Mouse (Mus musculus): ENCODE data around the gene Gm45717.
"Not testable (repeated sequence)": the region's sequence is repeated elsewhere in the genome, so short reads cannot be mapped to it uniquely, and the experiment has no call there.

Gm45717 gene

DNA sequence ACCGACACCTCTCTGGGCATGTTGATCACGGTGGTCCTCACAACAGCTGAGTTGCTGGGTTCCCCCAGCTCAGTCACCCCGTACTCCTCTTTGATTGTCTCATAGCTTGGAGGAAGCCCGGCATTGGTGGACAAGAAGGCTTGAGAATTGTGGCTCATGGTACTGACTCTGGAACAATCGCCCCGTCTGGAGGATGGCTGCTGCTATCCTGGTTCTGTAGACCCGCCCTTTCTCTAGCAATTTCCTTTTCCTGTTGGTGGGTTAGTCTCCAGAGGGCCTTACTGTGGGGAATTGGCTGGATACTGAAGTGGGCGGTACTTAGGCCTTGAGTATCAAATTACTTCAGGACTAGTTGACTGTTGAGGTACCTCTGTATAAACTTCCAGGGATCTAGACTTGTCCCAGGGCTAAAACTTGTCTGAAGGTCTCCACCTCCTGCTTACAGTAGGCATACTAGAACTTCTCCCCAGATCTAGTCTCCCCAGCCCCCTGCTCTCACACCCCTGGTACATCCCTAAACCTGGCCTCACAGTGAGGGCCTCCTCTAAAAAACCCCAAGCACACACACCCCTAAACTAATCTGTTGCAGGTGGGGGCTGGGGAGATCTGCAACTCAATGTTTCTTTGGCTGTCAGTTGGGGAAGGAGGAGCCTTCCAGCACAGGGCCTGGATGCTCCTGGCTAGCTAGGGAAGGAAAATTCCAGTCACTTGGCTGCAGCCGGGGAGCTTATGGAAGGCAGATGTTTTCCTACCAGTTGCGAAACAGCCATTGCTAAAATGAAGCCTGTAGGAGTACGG lies at the start of gene Gm45717, which contains the start of gene Ifitm2:
TSS of gene Gm45717 (minus strand) at position 180 of the 798 bp plus-strand sequence.
TSS of gene Ifitm2 (minus strand) at position 230 of the 798 bp plus-strand sequence.
- DNase-seq: no peak

DNA sequence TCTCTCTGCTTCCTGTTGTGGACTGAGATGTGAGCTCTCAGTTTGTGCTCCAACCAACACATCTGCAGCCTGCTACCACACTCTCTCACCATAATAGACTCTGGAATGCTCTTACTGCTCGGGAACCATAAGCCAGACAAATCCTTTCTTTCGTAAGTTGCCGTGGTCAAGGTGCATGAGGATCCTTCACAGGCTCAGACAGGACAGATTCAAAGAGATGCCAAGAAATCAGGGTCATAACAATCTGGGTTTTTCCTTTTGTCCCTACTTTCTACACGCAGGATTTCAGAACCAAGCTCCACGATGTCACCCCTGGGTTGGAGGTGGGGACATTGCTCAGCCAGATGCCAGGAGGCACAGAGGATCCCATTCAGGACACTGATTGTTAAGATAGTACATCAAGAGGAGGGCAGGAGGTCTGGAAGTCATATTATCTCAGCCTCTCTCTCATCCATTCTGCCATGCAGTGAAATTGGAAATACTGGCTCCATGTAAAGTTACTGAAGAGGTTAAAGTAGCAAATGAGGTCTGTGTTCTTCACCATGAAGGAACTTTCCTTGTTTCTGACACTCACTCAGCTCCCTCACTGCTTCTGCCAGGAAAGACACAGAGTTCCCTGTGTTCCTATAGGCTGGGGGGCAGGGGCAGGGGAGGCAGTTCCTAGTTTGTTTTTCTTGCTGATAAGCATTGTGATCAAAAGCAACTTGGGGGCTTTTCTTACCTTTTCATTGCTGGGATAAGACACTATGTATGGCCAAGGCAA lies 47.7 kb upstream of the Gm45717 start:
- no peak for DNase-seq

DNA sequence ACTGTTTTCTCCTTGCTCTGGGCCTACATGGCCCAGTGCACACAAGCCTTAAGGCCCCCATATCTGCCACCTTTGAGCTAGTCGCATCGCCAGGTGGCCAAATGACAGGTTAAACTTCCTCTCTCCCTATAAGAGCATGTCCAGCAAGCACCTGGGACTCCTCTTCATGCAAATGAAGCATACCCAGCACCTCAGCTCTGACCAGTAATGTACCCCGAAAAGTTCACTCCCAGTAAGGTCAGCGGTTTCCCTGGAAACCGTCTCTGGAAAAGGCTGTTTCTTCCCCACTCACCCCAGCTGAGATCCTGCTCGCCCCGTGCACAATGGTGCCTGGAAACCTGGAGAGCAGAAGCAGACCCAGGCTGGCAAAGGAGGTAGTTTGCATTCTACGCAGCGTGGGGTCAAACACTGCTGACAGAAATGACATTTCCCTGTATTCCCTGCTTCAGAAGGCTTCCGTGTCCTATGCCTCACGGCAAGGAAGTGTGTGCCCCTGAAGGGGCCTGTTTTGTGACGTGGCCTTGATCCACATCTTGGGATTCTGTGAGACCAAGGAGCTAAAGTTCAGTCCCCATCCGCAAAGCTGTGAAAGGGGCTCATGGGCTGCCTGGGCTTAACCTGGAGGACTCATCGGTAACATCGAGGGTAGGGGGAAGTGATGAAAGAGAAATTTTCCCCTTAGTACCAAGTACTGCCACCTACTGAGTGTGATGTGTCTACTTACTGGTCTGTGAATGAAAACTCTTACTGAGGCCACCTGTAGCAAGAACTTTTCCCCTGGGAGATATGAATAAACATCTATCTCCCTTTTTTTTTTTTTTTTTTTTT lies 45.4 kb upstream of the Gm45717 start:
- DNase-seq: no peak

DNA sequence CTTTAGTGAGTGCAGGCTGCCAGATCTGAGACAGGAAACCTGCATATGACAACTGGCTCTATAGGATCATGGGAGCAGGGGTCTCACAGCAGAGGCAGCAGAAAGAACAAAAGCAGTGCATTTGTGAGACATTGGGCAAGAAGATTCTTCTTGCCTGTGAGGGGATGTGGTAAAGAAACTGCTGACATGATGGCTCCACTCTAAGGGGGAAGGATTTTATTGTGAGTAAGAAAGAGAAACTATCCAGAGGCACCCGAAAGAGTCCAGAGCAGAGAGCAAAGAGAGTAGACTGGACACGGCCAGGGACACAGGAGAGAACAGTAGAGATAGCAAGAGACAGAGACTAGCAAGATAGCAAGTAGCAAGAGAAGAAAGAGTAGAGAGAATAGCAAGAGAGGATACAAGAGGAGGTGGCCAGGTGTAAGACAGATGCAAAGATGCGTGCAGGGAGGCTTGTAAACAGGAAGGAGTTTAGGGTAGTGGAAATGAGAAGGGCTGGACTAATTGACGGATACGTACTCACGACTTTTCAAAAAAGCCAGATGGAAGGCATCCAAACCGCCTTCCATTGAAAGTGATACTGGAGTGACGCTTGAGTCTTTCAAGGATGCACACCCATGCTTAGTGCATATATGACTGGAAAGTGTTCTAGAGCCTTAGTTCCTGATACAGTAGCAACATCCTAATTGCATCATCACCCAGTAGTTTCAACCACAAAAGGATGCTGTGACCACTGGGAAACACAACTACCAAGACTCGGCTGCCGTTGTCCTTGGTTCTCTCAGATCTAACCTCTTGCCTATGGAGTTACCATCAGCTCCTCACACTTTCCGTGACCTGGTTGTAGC lies 43.3 kb upstream of the Gm45717 start:
- no peak for DNase-seq

DNA sequence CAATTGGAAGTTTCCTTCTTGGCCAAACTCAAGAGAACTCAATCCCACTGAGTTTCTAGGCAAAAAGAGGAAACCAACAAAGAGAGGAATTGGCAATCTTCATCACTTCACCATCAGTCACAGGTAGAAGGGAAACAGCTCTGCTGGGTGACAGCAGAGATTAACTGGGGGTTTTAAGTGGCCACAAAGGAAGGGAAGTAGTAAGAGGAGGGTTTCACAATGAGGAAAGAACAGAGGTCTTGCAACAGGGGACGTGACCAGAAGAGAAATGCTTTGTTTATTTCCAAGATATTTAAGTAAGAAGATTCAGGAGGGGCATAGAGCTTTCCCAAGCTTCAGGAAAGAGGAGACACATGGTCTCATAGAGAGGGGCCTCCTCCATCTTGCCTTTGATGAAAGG lies 42.1 kb upstream of the Gm45717 start:
- no peak for DNase-seq

DNA sequence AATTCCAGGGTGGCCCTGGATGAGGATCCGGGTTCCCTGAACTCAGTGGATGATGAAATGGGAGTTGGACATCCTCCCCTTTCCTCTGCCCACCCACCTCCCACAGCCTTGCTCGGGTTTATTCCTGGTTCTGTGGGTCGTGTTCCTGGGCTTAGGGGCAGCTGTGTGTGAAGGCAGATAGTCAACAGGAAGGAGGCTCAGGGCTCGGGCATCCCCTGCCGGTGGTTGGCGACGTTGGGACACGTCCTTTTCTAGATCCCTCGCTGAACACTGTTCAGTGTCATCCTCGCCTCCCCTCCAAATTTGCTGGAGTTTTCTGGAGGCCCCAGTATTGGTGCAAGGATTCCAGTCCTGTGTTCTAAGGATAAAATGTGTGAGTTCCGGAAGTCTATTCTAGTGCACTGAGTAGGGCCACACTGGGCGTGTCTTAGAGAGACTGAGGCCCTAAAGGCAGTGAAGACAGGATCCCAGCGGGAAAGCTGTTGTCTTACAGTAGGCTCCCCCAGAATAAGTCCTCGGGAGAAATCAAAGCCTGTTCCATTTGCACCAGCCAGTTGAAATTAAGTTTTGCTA lies 35.5 kb upstream of the Gm45717 start:
- no peak for DNase-seq

DNA sequence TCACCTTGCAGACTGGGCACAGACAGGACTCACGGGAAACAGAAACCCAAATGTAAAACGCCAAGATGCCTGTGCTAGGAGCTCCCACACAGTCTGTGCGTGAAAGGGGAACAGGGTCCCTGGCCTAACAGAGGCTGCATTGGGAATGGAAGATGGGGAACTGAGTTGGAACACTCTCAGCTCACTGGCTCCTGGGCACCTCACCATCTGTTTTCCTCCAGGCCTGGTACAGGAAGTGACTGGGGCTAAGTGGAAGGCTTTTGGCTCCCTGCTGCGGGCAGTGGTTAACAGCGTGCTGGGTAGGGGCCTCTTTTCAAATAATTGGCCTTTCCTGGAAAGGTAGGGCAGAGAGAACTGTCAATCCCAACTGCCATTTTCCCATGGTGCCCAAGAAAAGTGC lies 34.9 kb upstream of the Gm45717 start:
- DNase-seq: no peak

DNA sequence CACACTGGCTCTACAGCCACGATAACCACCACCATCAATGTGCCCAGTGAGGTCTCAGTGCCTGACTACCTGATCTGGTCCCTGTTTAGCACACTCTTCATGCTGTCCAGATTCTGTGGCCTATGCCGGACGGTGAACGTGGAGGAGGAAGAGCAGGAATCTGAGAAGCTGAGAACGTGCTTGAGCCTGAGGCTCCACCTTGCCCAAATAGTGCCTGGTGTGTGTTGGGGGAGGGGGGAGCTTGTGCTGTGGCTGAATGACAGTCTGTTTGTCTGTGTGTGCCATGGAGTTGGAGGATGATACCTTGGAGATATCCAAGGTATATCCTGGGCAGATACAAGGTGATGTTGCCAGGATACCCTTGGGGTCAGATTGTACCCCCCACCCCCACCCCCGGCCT lies 34.4 kb upstream of the Gm45717 start:
- no peak for DNase-seq

DNA sequence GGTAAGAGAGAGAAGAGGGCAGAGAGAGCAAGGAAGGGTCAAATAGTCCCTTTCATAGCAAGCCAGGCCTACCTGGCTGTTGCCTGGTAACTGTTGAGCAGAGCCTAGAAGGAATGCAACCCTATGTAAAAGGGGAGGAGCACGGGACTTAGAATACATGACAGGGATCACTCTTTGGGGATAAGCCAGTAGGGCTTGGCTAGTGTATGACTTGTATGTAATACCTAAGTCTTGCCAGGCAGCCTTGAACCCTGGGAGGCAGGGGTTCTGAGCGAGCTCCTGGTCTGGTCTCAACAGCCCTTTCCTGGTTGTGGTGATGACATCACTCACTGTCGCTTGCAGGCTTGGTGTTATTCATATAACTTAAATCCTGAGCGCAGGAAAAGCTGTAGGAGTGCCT lies 33.3 kb upstream of the Gm45717 start:
- no peak for DNase-seq

DNA sequence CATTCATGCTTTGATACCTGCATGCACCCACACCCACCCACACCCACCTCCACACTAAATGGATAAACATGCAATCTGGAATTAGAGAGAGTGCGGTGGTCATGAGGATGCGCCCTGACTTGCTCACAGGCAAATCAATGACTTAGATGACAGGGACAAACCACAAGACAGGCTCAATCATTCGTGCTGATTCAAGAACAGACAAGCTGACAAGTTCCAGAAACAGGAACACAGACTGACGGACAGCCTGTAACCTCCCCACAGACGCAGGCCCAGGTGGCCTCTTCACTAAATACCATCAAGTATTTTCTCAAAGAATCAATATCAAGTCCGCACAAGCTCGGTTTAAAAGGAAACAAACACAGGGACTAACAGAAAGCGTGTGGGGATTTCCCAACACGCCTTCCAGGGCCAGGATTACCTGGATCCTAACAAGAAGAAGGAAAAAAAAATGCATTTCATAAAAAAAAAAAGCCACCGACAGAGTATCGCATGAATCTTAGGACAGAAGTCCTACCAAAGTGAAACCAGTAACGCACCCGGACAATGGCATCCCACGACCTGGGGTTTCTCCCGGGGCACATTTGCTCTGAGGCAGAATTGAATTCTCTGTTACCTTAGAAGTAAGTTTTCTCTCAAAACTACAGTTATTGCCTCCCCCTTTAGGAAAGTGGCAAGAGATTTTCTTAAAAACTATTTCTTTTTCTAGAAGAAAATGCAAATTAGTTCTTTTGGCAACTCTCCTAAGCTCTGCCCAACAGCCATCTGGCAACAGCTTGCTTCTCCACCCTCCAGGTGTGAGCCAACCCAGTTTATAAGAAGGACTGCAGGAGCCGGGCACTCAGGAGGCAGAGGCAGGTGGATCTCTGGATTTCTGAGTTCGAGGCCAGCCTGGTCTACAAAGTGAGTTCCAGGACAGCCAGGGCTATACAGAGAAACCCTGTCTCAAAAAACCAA lies 31.7 kb upstream of the Gm45717 start:
- no peak for DNase-seq

DNA sequence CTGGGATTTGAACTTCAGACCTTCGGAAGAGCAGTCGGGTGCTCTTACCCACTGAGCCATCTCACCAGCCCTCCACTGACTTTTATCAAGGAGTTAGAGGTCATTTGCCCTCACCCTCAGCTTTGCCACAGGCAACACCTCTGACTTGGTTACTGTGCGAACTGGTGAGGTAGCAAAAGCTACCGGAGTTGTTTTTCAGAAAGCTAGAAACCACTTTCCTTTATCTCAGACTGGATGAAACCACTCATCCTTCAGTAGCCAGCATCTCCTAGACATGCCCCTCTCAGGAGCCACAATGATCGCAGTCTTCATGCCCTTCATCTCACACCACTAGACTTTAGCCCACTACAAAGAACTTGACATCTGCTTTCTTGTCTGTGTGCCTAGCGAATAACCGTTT lies 27.2 kb upstream of the Gm45717 start:
- no peak for DNase-seq

DNA sequence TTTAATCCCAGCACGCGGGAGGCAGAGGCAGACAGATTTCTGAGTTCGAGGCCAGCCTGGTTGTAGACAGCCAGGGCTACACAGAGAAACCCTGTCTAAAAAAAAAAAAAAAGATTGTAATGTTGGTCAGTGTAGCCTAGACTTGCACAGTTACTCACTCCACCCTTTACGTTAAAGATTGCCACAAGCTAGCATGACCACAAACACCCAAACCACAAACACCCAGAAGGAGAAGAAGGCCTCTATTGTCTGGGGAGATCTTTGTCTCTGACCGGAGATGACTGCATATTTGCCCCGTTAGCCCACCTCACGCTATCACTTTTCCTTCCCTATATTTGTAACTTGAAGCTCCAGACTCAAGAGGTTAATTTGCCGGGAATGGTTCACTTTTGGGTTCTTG lies 26.0 kb upstream of the Gm45717 start:
- DNase-seq: no peak

DNA sequence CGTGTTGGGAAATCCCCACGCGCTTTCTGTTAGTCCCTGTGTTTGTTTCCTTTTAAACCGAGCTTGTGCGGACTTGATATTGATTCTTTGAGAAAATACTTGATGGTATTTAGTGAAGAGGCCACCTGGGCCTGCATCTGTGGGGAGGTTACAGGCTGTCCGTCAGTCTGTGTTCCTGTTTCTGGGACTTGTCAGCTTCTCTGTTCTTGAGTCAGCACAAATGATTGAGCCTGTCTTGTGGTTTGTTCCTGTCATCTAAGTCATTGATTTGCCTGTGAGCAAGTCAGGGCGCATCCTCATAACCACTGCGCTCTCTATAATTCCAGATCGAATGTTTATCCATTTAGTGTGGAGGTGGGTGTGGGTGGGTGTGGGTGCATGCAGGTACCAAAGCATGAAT lies 21.0 kb upstream of the Gm45717 start:
- not testable (repeated sequence) for DNase-seq

DNA sequence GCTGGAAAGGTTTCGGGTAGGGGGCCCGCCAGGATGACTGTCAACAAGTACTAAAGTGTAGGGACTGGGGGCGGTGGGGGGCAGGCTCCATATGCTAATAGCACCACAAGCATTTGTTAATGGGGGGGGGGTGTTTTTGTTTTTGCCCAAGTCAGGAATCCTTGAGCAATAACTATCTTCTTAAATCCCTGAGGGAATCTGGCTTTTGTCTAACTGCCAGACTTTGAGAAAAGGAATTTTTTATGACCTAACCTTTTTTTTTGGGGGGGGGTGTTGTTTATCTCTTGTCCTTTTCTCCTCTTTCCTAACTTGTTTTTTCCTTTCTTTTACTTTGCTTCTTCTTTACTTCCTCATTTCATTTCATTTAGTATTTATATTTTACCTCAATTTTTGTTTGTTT lies 19.7 kb upstream of the Gm45717 start:
- no peak for DNase-seq

DNA sequence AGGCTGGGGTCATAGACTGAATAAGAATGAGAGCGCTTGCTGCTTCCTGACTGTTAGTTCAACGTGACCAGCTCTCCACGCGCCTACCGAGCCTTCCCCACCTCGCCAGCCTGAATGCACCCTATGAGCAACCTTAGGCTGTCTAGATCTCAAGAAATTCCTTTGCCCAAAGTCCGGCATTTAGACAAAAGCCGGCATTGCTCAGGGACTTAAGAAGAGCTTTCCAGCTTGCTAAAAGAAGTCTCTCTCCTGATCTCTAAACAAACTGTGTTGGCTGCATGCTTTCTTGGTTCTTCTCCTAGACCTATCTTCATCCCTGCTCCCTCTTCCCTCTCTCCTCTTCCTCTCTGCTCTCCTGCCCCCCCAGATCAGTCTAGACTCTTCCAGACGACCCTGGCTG lies 19.2 kb upstream of the Gm45717 start:
- DNase-seq: no peak

DNA sequence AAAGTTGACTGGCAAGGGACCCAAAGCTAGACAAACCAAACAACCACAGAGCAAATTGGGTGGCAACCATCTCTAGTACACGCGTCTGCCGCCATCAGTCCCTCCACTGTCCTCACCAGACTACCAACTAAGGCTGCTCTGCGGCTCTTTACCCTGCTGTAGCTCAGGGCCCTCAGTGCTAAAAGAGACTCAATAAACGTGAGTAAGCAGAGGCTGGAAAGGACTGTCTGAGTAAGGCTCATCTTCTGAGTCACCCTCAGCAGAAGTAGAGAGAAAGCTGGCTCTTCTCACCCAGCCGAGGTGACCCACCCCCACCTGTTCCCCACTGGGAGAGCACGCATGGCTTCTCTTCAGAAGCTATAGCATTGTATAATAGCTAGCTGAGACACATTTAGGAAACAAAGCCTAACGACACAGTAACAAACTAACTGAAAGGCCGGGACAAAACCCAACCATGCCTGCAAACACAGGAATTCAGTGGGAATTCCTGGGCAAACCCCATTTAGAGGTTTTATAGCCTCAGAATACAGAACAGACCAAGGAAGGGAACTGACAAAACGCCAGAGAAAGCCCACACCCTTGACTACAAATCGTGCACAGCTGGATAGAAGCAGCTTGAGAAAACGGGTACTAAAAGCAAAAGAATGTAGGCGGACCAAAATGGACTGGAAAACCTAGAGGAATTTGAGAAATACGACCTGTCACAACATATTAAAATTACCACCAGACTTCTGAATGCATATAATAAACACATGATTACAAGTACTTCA lies 17.8 kb upstream of the Gm45717 start:
- no peak for DNase-seq

DNA sequence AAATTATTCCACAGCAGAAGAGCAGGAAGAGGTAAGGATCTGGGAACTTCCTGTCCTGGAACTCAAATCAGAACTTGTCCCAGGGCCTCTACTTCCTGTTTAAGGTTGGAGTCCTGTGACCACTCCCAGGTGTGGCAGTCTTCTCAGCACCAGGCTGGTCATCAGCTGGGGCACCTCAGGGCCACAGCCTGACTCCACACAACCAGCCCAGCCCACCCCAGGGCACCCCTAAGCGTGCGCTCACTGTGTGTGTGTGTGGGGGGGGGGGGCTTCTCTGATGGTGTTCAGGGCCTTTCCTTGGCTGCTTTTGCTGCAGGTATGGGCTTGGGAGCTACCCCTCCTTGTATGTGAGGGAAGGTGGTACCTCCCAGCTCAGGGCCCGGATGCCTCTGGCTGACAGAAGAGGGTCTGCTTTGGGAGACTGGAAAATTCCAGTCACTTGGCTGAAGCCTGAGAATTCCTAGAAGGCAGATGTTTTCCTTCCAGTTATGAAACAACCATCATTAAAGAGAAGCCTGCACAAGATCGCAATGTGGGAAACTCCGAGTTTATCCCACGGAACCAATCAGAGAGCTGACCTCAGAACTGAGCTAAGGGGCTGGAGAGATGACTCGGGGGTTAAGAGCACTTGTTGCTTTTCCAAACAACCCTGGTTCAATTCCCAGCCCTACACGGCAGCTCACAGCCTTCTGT lies 15.9 kb upstream of the Gm45717 start:
- DNase-seq: no peak

DNA sequence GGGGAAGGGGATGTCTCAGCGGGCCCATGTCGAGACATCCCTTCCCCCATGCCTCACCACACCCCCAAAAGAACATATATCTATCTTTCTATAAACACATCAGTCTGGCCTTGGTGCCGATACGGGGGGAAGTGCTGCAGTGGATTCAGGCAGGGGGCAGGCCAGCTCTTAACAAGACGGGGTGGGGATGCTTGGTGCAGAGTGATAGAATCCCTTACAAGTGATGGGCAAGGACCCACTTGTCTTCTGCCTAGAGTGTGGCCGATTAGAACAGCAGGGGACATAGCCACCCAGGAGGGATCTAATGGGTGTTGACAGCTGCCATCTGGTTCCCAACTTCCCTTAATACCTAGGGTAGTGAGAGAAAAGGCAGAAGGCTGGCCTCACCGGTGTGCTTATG lies 15.2 kb upstream of the Gm45717 start:
- DNase-seq: no peak

DNA sequence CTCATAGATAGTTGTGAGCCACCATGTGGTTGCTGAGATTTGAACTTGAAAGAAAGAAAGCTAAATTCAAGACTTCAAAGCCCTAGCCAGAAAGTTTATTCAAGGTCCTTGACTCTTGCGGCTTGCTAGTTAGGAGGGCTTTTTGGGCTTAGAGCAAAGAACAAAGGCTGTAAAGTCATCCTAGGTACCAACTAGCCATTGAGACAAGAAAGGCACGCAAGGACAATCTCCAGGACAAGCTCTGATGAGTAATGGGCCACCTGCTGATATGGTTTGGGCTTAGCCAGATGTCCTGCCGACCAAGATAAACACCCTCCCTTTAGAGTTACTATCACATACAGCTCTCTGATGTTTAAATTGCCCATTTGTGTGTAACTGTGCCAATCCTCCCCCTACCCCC lies 13.0 kb upstream of the Gm45717 start:
- DNase-seq: not testable (repeated sequence)

Measured in cerebellum, postnatal 14 days (tissue).